Mouse (Mus musculus) embryonic facial prominence, embryonic 11.5 days (tissue): ENCODE data around the gene Fpgs. TPM values are rescaled to one million over a fixed set of nuclear protein-coding genes. Genes with fewer than 3 reads are reported as not detected.

Experiments used
- ATAC-seq: fragments of 200-750 bp; cut with Nextera tagmentation; replicated peaks from 2 replicates; pipeline ENCODE4 v1.8.0; 2017; ENCODE audit warnings: low read depth; ENCODE audit not compliant: insufficient number of reproducible peaks, low FRiP score, low TSS enrichment
- DNase-seq: peaks from one replicate; pipeline ENCODE4 v3.0.0-alpha.2; 2015; ENCODE audit warnings: low spot score
- H3K27ac ChIP-seq: fragments of 300-500 bp; sonication (generic); replicated peaks from 2 replicates; pipeline ENCODE4 v1.5.1; 2014; ENCODE audit warnings: mild to moderate bottlenecking, low read depth, low read length, control low read depth
- H3K27me3 ChIP-seq: fragments of 300-500 bp; sonication (generic); 2 replicates; pipeline ENCODE4 v1.6.1; 2014; ENCODE audit warnings: mild to moderate bottlenecking, low read length, moderate library complexity, mixed read lengths; ENCODE audit not compliant: control insufficient read depth, insufficient read depth
- H3K36me3 ChIP-seq: fragments of 300-500 bp; sonication (generic); replicated peaks from 2 replicates; pipeline ENCODE4 v1.6.1; 2014; ENCODE audit warnings: low read depth, mild to moderate bottlenecking, low read length, moderate library complexity, mixed read lengths; ENCODE audit not compliant: control insufficient read depth, insufficient read depth
- H3K4me1 ChIP-seq: fragments of 300-500 bp; sonication (generic); 2 replicates; pipeline ENCODE4 v1.6.1; 2014; ENCODE audit warnings: low read length, mixed read lengths; ENCODE audit not compliant: control insufficient read depth, insufficient read depth
- H3K4me2 ChIP-seq: fragments of 300-500 bp; sonication (generic); 2 replicates; pipeline ENCODE4 v1.6.1; 2014; ENCODE audit warnings: low read depth, mild to moderate bottlenecking, control low read depth, low read length, moderate library complexity
- H3K4me3 ChIP-seq: fragments of 300-500 bp; sonication (generic); 2 replicates; pipeline ENCODE4 v1.5.1; 2014; ENCODE audit warnings: low read depth, low read length, control low read depth
- H3K9ac ChIP-seq: fragments of 300-500 bp; sonication (generic); replicated peaks from 2 replicates; pipeline ENCODE4 v1.6.1; 2014; ENCODE audit warnings: mild to moderate bottlenecking, control low read depth, low read length
- H3K9me3 ChIP-seq: fragments of 300-500 bp; sonication (generic); replicated peaks from 2 replicates; pipeline ENCODE4 v1.6.1; 2016; ENCODE audit warnings: mild to moderate bottlenecking, low read length, inconsistent platforms, mixed read lengths; ENCODE audit not compliant: control insufficient read depth
- WGBS: fragments of 180-500 bp; shearing (Covaris S2); extraction: QIAGEN DNeasy Blood & Tissue Kit; methylation state at CpG from one replicate; pipeline ENCODE4 v1.1.7; 2014; 5-methylcytosine and 5-hydroxymethylcytosine counted together
- polyA plus RNA-seq: library from polyadenylated mRNA; unstranded; fragments of >200 nt; fragmentation: Nextera tagmentation; extraction: Ambion mirVana; gene quantifications from 2 replicates; pipeline ENCODE4 v1.2.1, GENCODE M21; 2014

The Fpgs gene
- polyA plus RNA-seq, 1 experiment from 2014 or later: 15.6 TPM

DNA sequence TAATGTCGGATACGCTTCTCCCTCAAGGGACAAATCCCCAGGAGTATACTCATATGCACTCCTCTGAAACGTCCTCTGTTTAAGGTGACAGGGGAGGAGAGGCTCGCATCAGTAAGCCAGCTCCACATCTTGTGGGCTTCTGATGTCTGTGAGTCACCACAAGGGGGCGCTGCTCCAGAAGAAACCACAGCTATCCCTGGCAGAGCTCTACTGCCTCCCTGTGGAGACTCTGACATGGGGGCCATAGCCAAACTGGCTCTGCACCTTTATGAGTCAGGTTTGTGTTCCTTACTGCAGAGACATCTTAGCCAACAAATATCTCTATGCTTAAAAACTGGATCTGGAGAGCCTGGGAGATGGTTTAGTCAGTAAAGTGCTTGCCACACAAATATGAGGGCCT, 14.5 kb downstream of the Fpgs start:
- Histone ChIP-seq H3K4me2 (no peak overlapping the region), H3K36me3 (peaks cover 3% of the 10 kb centered on the region; the same call in 1 of the 2 replicates), H3K27me3 (no peaks in the 10 kb centered on the region), H3K4me3 (no peak overlapping the region), H3K9me3 (no peaks in the 10 kb centered on the region), H3K27ac (no peak overlapping the region), H3K4me1 (peaks cover 5% of the 10 kb centered on the region; the same call in 1 of the 2 replicates), H3K9ac (no peak overlapping the region)
- ATAC-seq (no peak), DNase-seq (peak; percentile 93)
- WGBS: 25% methylated on average over 5 of the region's 5 CpGs

- no peak overlapping the region for H3K4me3 ChIP-seq
- peaks cover 3% of the 10 kb centered on the region for H3K36me3 ChIP-seq
- no peak overlapping the region for H3K4me2 ChIP-seq
- H3K27ac ChIP-seq: no peak overlapping the region
- H3K27me3 ChIP-seq: no peaks in the 10 kb centered on the region
- no peaks in the 10 kb centered on the region for H3K9me3 ChIP-seq
- H3K9ac ChIP-seq: no peak overlapping the region
- ATAC-seq: no peak
- 93% methylated on average over 8 of the region's 8 CpGs for WGBS
- H3K4me1 ChIP-seq: no peaks in the 10 kb centered on the region
- DNase-seq: no peak
Measured at GRCm38 (mm10) chr2:32687562-32687961, 16.4 kb downstream of the Fpgs start.

GRCm38 (mm10) chr2:32686640-32687039, 17.3 kb downstream of the Fpgs start:
- no peak for ATAC-seq
- no peak for DNase-seq
- H3K27me3 ChIP-seq: no peaks in the 10 kb centered on the region
- H3K4me2 ChIP-seq: no peak overlapping the region
- no peak overlapping the region for H3K9ac ChIP-seq
- no peak overlapping the region for H3K27ac ChIP-seq
- WGBS: 91% methylated on average over 6 of the region's 6 CpGs
- peaks cover 3% of the 10 kb centered on the region for H3K36me3 ChIP-seq
- H3K4me3 ChIP-seq: no peak overlapping the region
- H3K9me3 ChIP-seq: no peaks in the 10 kb centered on the region
- no peaks in the 10 kb centered on the region for H3K4me1 ChIP-seq

- 96% methylated on average over 3 of the region's 3 CpGs for WGBS
Measured at GRCm38 (mm10) chr2:32685807-32686206, 18.1 kb downstream of the Fpgs start.

DNA sequence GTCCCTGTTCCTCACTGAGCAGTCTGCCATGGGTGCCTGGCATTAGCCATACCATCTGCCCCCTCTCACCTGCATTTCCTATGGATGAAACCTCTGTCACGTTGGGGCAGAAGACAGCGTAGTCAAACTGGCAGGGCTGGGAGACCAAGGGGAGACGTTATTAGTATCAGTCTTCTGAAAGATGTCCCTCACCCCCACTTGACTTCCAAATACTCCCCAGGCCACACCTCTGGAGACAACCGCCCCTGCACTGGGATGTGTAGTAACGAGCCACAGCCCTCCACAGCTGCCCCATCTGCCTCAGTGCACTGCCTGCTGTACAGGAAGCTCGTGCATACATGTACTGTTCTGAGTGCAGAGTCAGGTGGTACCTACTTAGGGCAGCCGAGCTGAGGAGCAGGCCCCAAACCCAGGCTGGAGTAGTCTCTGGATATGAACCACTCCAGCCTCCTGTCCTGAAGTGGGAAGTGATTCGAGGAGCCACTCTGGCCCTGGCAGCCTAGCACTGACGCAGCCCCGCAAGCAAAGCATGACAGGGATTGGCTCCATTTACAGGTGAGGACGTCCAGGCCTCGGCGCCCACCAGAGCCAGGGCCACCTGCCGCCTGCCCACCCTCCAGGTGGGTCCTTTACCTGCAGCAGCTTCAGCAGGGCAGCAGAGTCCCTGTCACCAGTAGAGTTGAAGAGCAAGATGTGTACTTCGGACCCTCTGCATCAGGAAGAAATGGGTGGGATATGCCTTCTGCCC, 19.1 kb downstream of the Fpgs start:
- no peak for ATAC-seq
- Histone ChIP-seq H3K27ac (no peak overlapping the region), H3K9me3 (no peaks in the 10 kb centered on the region), H3K4me3 (no peak overlapping the region), H3K27me3 (no peaks in the 10 kb centered on the region), H3K4me1 (no peaks in the 10 kb centered on the region), H3K9ac (no peak overlapping the region), H3K36me3 (peaks cover 3% of the 10 kb centered on the region), H3K4me2 (no peak overlapping the region)
- no peak for DNase-seq
- 90% methylated on average over 15 of the region's 15 CpGs for WGBS

More at GRCm38 (mm10) chr2:32685807-32686206, 18.1 kb downstream of the Fpgs start:
- H3K4me3 ChIP-seq: no peak overlapping the region
- ATAC-seq (no peak), DNase-seq (no peak)
- no peak overlapping the region for H3K9ac ChIP-seq
- H3K4me2 ChIP-seq: no peak overlapping the region
- no peaks in the 10 kb centered on the region for H3K4me1 ChIP-seq
- no peaks in the 10 kb centered on the region for H3K27me3 ChIP-seq
- no peaks in the 10 kb centered on the region for H3K9me3 ChIP-seq
- peaks cover 3% of the 10 kb centered on the region for H3K36me3 ChIP-seq
- H3K27ac ChIP-seq: no peak overlapping the region

- WGBS: 91% methylated on average over 10 of the region's 10 CpGs
- H3K4me3 ChIP-seq: no peak overlapping the region
- H3K9ac ChIP-seq: no peak overlapping the region
- no peak overlapping the region for H3K4me2 ChIP-seq
- no peaks in the 10 kb centered on the region for H3K27me3 ChIP-seq
- H3K9me3 ChIP-seq: no peaks in the 10 kb centered on the region
- peaks cover 3% of the 10 kb centered on the region for H3K36me3 ChIP-seq
- H3K4me1 ChIP-seq: no peaks in the 10 kb centered on the region
- ATAC-seq: no peak
- no peak overlapping the region for H3K27ac ChIP-seq
- DNase-seq: no peak
Measured at GRCm38 (mm10) chr2:32683701-32684100, 20.2 kb downstream of the Fpgs start.

GRCm38 (mm10) chr2:32682721-32683417, 21.1 kb downstream of the Fpgs start:
- DNase-seq (no peak), ATAC-seq (no peak)
- Histone ChIP-seq H3K27ac (no peak overlapping the region), H3K9ac (0 out of 2 replicates have a peak overlapping the region, but pooled peaks have one; percentile 9), H3K4me1 (no peaks in the 10 kb centered on the region), H3K9me3 (no peaks in the 10 kb centered on the region), H3K36me3 (peaks cover 3% of the 10 kb centered on the region), H3K27me3 (no peaks in the 10 kb centered on the region), H3K4me2 (no peak overlapping the region), H3K4me3 (no peak overlapping the region)
- 85% methylated on average over 14 of the region's 14 CpGs for WGBS

GRCm38 (mm10) chr2:32681754-32682153, 22.2 kb downstream of the Fpgs start:
- WGBS: 71% methylated on average over 6 of the region's 6 CpGs
- DNase-seq (no peak), ATAC-seq (0 out of 2 replicates have a peak, but pooled peaks have one; percentile 32)
- Histone ChIP-seq H3K4me2 (no peak overlapping the region), H3K9ac (no peak overlapping the region; the same call in 1 of the 2 replicates), H3K4me1 (no peaks in the 10 kb centered on the region), H3K36me3 (peaks cover 3% of the 10 kb centered on the region), H3K9me3 (no peaks in the 10 kb centered on the region), H3K27me3 (no peaks in the 10 kb centered on the region), H3K27ac (no peak overlapping the region), H3K4me3 (no peak overlapping the region)
